22 mouse cellular contexts compared by ENCODE assay signal in the genomic region with DNA sequence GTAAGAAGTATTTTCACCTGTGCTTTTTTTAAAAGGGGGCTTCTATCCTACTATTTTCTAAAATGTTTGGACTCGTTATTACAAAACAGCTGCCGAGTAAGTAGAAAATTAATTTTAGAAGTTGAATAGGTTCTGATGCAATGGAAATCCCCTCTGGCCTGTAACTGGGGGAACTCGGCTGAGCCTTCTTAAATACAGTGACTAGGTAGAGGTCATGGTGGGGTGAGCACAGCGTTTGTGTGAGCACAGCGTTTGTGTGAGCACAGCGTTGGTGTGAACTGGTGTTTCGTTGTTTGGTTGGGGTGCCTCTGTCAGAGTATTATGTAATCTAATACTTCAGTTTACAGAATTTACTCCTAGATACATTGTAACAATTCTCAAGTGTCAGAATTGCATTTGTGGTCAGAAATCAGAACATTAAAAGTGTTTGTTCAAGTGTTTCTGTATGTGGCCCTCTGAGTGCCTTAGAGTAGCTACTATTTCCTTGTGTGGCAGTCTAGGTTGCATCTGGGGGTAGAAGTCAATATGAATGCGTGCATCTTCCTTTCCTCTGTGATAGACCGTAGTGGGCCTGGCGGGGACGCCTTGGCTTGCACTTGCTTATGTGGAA. TPM values are rescaled to one million over a fixed set of nuclear protein-coding genes. Genes with fewer than 3 reads are reported as not detected.
A peak's percentile ranks its signal among the peaks of the same experiment; 100 is the strongest.
DNase-seq lines count a peak whose midpoint lies in the region; TF ChIP-seq lines count a peak whose summit lies in the region.
"Had no signal": no experiment of that assay in that cellular context is flagged by ENCODE, and none has a peak within 500 bp of the region (broad histone marks: within the 10 kb centered on the region; RNA-seq: fewer than 3 reads in every experiment).

No protein-coding gene starts in this region.

- TF ChIP-seq CTCF in lung, adult 2 months (IDR thresholded peaks at IDR 0.05; ENCODE audit: insufficient read depth, low read length) = no peak

- peak; percentile 22 for DNase-seq in cerebellum, adult 9-10 months
- no peak for DNase-seq in cerebellum, postnatal 25 days
- DNase-seq in lung, postnatal 36 days = peak; percentile 34
- no peak for DNase-seq in lung, adult 2 months
- peak; percentile 32 for DNase-seq in T-cell, adult 2 months (ENCODE audit: low spot score)
- peak; percentile 39 for DNase-seq in naive thymus-derived CD4-positive, alpha-beta T cell, adult 2 months (ENCODE audit: low read depth)
- DNase-seq in layer of hippocampus, postnatal 10 days (ENCODE audit: low spot score in 2 of 2) = no peak
- no peak for DNase-seq in right cerebral cortex, postnatal 10 days (ENCODE audit: low spot score in 2 of 2)
- DNase-seq: adrenal gland, postnatal 25 days; cerebellum, adult 8-10 months; gastrocnemius, adult 2 months; kidney, adult 9 months; kidney, postnatal 25 days; layer of hippocampus, adult 9-11 months; lung, postnatal 4 days; midbrain, embryonic 14.5 days; thymus, postnatal 25 days had no signal

- peaks cover 2% of the 10 kb centered on the region; the same call in 1 of the 2 replicates for H3K4me1 ChIP-seq in lung, adult 2 months (ENCODE audit: control insufficient read depth, insufficient read depth, low read length)

- H3K4me3 ChIP-seq in lung, adult 2 months (replicated peaks; ENCODE audit: extremely low read depth, low read depth, low read length) = no peak overlapping the region
- H3K4me3 ChIP-seq: embryonic facial prominence, embryonic 15.5 days; gastrocnemius, adult 2 months; heart, embryonic 10.5 days; hindbrain, embryonic 15.5 days; left cerebral cortex, adult 2 months; neural tube, embryonic 13.5 days had no signal

- 74% methylated on average over 11 of the region's 11 CpGs for WGBS in lung, adult 2 months

- TF ChIP-seq POLR2A in lung, adult 2 months (IDR thresholded peaks at IDR 0.05; ENCODE audit: borderline replicate concordance, extremely low read depth, low read depth, low read length) = no peak

RNA-seq across cellular contexts. Expression of a gene that starts 8.0 kb away (rescaled TPM):
- 104 and 266 TPM in 2 replicates for polyA plus RNA-seq in lung, adult 2 months (2012; rRNA removed)
- total RNA-seq in layer of hippocampus, postnatal 10 days (2021) = 100 to 1,000 TPM in 1 of 2 experiments, 10 to 100 TPM in 1; 91.6 to 119 TPM

RNA-seq across cellular contexts. Expression of a gene that starts 56.5 kb away (rescaled TPM):
- polyA plus RNA-seq in lung, adult 2 months (2012; rRNA removed) = 7.4 and 11.3 TPM in 2 replicates
- 10 to 100 TPM; 39.8 to 40.2 TPM for total RNA-seq in layer of hippocampus, postnatal 10 days (2021)

Comparison
In these comparisons a context has a peak if more than half of its experiments do, and no peak if none do; other contexts are left out.
1. DNase-seq: peak in cerebellum, adult 9-10 months (single experiment), lung, postnatal 36 days (single experiment), T-cell, adult 2 months (single experiment) and naive thymus-derived CD4-positive, alpha-beta T cell, adult 2 months (single experiment); none in cerebellum, postnatal 25 days (0 of 2), lung, adult 2 months (single experiment), layer of hippocampus, postnatal 10 days (0 of 2) and right cerebral cortex, postnatal 10 days (0 of 2).